Mouse (Mus musculus) adrenal gland, adult (tissue): Measurements from ENCODE around the gene Exosc7.
A peak's percentile ranks its signal among the peaks of the same experiment; 100 is the strongest.

Experiments used
- DNase-seq, 2 experiments: peaks; one replicate each; pipeline ENCODE4 v3.0.0; 2022 to 2023; ENCODE audit warnings: low spot score in 1 of 2; ENCODE audit not compliant: inconsistent age in 2 of 2

Gene Exosc7

GRCm38 (mm10) chr9:123112805-123113521 is at the start of gene Exosc7, which contains the start of gene Zdhhc3:
Gene Exosc7, plus strand, starts transcription at chr9:123113215.
Gene Zdhhc3, minus strand, starts transcription at chr9:123113205.
- DNase-seq, result peak; percentile 91 to 97

GRCm38 (mm10) chr9:123079149-123079548 is 33.9 kb upstream of the Exosc7 start:
- DNase-seq, result no peak

DNA sequence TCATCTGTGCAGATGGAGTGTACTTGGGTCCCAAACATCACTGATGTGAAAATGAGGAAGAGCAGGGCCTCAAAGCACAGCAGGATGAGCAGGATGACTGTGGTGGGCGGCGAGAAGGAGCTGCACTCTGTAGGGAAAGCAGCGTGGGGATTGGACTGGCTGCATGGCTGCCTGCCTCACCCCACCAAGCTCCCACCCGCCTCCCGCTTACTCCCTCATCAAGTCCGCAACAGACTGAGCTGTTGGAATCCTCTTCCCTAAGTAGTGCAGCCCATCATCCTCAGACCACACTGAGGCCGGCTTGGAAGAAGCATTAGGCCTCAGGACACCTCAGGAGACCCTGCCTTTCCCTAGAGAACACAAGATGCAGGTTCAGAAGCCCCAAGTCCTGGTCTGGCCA is 32.7 kb upstream of the Exosc7 start:
- DNase-seq, result no peak

GRCm38 (mm10) chr9:123080796-123081195 is 32.2 kb upstream of the Exosc7 start:
- DNase-seq, result no peak

GRCm38 (mm10) chr9:123085373-123085772 is 27.6 kb upstream of the Exosc7 start:
- DNase-seq, result no peak

- no peak for DNase-seq
Measured at GRCm38 (mm10) chr9:123087558-123087957, 25.5 kb upstream of the Exosc7 start.

DNA sequence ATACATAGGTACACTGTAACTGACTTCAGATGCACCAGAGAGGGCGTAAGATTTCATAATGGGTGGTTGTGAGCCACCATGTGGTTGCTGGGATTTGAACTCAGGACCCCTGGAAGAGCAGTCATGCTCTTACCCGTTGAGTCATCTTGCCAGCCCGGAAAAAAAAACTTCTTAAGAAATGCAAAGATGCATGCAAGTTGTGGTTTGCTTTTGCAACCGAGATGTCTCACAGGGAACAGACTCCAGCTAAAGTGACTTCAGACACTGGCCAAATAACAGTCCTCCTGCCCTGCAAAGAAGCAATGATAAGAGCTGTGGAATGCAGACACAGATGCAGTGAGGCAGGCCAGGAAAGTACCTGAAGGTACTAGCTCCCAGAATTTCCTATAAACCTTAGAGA is 22.2 kb upstream of the Exosc7 start:
- DNase-seq, result no peak

DNA sequence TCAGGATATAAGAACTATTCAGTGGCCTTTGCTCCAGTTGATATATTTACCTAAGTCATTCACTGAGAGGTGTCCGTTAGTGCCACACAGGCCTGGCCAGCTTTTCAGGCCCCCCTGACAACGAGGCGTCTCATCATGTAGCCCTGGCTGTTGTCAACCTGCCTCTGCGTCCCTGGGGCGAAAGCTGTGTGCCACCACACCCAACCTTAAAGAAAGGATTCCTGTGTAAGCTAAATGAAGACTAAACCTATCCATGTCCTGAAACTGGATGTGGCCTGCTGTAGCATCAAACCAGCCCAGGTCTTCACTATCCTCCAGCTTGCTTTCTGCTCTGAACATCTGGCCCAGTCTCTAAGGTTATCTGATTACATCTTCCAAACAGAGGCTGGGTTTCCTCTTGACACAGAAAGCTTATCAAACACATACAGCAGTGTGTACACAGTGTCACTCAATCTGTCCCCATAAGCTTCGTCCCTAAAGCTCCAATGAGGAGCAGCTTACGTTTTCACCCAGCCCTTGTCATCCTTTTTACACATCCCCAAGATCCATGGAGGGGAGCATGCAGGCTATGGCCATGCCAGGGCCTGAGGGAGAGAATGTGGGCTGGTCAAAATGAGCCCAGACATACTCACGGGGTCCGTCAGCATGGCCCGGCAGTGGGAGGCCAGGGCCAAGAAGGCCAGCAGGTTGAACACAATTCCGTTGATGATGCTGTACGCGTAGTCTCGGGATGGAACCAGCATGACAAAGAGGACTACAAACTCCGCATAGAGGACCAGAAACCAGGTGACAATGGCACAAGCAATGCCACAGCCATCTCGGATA is 13.2 kb upstream of the Exosc7 start:
- DNase-seq, result no peak

DNA sequence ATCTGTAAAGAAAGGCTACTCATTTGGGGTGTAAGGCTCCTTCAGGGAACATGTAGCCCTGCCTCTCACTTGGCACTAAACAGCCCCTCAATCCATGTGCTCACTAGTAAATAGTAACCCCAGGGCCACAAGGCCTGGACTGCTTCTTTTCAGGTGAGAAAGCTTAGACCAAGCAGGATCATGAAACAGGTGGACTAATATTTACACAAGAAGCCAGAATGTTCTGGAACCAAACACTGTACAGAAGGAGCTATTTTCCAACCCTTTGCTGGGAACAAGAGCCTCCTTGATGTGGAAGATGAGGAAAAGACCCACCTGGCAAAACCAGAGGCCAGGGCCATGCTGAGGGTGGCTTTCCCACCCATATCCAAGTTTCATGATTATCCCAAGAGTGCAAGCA is 9.6 kb upstream of the Exosc7 start:
- DNase-seq, result no peak

DNA sequence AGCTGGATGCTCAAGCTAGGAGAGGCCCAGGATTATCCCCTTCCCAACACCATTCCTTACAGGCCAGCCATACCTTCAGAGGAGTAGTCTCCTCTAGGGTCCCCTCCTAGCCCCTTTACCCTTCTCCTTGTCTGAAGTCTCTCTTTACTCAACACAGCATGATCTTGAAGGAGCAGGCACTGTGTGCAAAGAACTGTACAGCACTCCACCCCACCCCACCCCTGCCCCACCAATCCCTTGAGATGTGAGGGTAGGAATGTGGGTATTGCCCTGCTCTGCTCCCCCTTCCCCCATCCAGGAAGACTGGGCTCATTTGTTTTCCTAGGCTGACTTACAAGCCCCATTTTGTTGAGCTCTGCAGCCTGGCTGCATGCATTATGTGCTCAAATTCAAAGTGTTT is 8.7 kb upstream of the Exosc7 start:
- DNase-seq, result no peak

GRCm38 (mm10) chr9:123107186-123107585 is 5.8 kb upstream of the Exosc7 start:
- no peak for DNase-seq

DNA sequence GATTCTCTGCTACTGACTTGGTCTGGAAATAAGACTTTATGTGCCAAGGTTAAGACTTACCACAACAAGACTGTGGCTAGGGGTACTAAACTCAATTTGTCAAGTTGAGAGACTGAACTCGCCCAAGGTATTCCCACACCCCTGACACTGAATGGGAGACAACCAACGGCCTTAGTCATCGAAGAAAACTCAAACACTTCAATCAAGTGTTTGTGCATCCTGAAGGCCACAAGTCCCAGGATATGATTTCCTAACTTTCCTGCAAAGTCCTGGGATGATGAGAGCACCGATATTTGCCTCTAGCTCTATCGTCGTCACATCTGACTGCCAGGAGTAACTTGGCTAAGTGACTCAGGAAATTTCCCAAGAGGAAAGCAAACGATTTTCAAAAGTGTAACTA is 3.8 kb upstream of the Exosc7 start:
- DNase-seq, result no peak

- peak in 1 of 2 experiments; percentile 16 for DNase-seq
Measured at GRCm38 (mm10) chr9:123111751-123112221, 1.2 kb upstream of the Exosc7 start.

DNA sequence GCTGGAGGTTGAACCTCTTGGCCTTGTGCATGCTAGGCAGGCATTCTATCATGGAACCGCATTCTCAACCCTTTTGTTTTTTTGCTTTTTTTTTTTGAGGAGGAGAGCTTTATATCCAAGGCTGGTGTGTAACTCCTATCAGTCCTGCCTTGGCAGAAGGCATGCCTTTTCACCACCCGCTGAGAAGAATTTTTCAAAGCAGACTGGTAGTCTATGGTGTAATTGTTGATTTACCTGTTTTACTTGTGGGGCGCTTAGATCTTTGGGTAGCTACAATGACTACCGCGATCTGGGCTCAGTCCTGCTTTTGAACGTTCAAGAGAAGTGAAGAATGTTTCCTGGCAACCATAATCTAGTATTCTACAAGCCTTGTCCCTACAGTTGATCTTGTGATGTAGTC is 916 bp downstream of the Exosc7 start:
- DNase-seq, result no peak

GRCm38 (mm10) chr9:123115566-123115965 is 2.6 kb downstream of the Exosc7 start:
- no peak for DNase-seq

- no peak for DNase-seq
Measured at GRCm38 (mm10) chr9:123123017-123123416, 10.0 kb downstream of the Exosc7 start.

DNA sequence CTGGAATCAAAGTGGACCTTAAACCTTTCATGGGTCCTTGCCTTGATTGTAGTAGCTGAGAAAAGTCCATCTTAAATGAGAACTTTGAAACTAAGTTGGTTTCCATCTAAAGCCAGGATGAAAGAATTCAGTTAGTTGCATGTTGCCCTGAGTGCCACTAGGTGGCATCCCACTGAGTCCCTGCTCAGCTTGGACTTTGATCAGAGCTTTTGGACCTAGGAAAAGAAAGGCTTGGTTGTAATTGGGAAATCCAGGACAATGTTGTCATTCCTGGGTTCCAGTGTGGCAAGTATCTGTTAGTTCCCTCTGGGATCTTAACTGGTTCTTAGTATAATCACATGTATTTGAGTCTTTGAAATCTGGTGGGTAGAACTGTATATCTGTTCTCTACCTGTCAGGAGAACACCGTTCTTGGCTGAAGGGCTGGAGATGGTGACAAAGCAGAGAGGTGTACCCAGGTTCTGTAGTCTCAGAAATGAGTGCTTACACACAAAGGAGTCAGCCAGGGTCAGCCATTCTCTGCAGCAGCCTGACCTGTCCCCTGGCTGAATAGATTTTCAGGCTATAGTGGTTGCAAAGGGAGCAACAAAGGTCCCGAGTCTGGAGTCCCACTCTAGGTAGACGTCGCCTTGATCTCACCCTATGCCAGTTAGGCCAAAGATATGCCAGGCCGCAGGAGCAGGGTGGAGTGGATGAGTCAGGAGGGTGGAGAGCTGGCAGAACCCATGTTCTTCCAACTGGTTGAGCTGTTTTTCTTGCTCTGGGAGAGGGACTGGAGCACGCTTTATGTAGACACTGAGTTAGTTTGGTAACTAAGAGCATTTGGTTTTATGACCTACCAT is 10.8 kb downstream of the Exosc7 start:
- DNase-seq, result peak in 1 of 2 experiments; percentile 59

- DNase-seq, result no peak
Measured at GRCm38 (mm10) chr9:123124413-123124981, 11.5 kb downstream of the Exosc7 start.

- DNase-seq, result no peak
Measured at GRCm38 (mm10) chr9:123127663-123128062, 14.6 kb downstream of the Exosc7 start.

- DNase-seq, result no peak
Measured at GRCm38 (mm10) chr9:123132994-123133393, 20.0 kb downstream of the Exosc7 start.
